Mouse (Mus musculus): ENCODE data around the gene Fam3b. TPM values are rescaled to one million over a fixed set of nuclear protein-coding genes. Genes with fewer than 3 reads are reported as not detected.

The Fam3b gene
- polyA plus RNA-seq, 1 experiment from 2014 or later = not detected

DNA sequence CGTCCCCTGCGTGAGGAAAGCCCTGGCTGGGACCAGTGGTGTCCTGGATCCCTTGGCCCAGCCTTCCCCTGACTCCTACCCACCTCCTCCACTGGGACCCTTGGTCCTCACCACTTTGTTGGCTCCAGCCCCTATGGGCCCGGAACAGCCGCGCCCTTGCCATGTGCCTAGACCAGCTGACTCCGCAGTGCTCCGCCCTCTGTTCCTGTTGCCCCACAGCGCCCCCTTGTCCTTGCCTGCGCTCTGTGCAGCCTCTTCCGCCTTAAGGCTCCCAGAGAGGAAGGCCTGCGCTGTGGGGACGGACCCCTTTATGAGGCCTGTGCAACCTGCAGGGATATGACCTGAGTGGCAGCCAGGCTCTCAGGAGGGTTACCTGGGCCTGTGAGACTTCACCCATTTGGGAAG lies 2.3 kb downstream of the Fam3b start:
- WGBS = 86% methylated on average over 12 of the region's 12 CpGs
- no peak overlapping the region for H3K4me3 ChIP-seq
- H3K4me1 ChIP-seq = 0 out of 2 replicates have a peak, but pooled peaks cover 3% of the 10 kb centered on the region
- DNase-seq (ENCODE audit: low spot score) = no peak
- no peaks in the 10 kb centered on the region for H3K27me3 ChIP-seq (ENCODE audit: insufficient read depth, poor library complexity, severe bottlenecking)
- no peaks in the 10 kb centered on the region for H3K36me3 ChIP-seq
- no peaks in the 10 kb centered on the region for H3K9me3 ChIP-seq
- H3K27ac ChIP-seq = no peak overlapping the region

DNA sequence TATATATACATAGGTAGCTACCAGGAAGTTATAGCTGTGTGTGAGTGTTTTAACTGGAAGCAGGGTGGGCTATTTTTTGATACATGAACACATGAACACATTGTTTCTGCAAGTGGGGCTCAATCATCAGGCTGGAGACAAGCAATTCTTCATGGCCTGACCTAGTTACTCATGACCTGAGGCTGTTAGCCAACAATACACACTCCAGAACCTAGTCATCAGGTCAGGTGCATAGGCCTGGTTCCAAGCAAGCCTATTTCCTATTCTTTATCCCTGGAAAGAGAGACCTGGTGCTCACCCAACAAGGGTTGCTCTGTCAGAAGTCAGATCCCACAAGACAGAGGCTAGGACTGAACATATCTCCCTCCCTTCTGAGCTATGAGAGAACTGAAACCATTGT lies 3.1 kb downstream of the Fam3b start:
- Histone ChIP-seq H3K36me3 (no peaks in the 10 kb centered on the region), H3K27me3 (ENCODE audit: insufficient read depth, poor library complexity, severe bottlenecking) (no peaks in the 10 kb centered on the region), H3K27ac (no peak overlapping the region), H3K9me3 (no peaks in the 10 kb centered on the region), H3K4me1 (0 out of 2 replicates have a peak, but pooled peaks cover 8% of the 10 kb centered on the region), H3K4me3 (no peak overlapping the region)
- DNase-seq (ENCODE audit: low spot score) = no peak

- H3K36me3 ChIP-seq = no peaks in the 10 kb centered on the region
- no peak overlapping the region for H3K27ac ChIP-seq
- H3K4me1 ChIP-seq = 0 out of 2 replicates have a peak, but pooled peaks cover 8% of the 10 kb centered on the region
- DNase-seq (ENCODE audit: low spot score) = no peak
- 54% methylated on average over 5 of the region's 5 CpGs for WGBS
- no peaks in the 10 kb centered on the region for H3K9me3 ChIP-seq
- no peak overlapping the region for H3K4me3 ChIP-seq
- H3K27me3 ChIP-seq (ENCODE audit: insufficient read depth, poor library complexity, severe bottlenecking) = no peaks in the 10 kb centered on the region
Observed at GRCm38 (mm10) chr16:97510849-97511248, 3.8 kb downstream of the Fam3b start.

GRCm38 (mm10) chr16:97507783-97508182 lies 6.8 kb downstream of the Fam3b start:
- no peaks in the 10 kb centered on the region for H3K9me3 ChIP-seq
- H3K36me3 ChIP-seq = no peaks in the 10 kb centered on the region
- H3K27ac ChIP-seq = no peak overlapping the region

DNA sequence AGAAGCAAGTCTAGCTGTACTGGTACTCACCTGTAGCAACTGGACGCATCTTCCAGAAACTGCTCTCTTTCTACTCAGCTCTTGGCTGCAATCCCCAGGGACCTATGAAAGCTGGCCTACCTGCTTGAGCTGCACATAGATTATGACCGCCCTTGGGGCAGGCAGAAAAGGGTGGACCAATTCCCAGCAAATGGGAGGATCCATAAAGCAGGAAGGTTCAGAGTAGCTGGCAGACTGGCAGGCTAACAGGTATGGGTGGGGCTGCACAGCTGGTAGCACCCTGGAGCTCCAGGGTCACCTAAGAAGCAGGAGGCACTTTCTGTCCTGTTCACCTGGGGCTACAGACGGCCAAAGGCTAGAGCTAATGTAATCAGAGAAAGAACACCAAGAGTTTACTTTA lies 9.8 kb downstream of the Fam3b start:
- Histone ChIP-seq H3K9me3 (no peaks in the 10 kb centered on the region), H3K27me3 (ENCODE audit: insufficient read depth, poor library complexity, severe bottlenecking) (no peaks in the 10 kb centered on the region), H3K27ac (no peak overlapping the region), H3K4me1 (0 out of 2 replicates have a peak, but pooled peaks cover 5% of the 10 kb centered on the region), H3K36me3 (no peaks in the 10 kb centered on the region), H3K4me3 (no peak overlapping the region)
- 79% methylated on average over 3 of the region's 3 CpGs for WGBS
- no peak for DNase-seq (ENCODE audit: low spot score)

More at GRCm38 (mm10) chr16:97507783-97508182, 6.8 kb downstream of the Fam3b start:
- 0 out of 2 replicates have a peak, but pooled peaks cover 5% of the 10 kb centered on the region for H3K4me1 ChIP-seq
- H3K4me3 ChIP-seq = no peak overlapping the region
- no peaks in the 10 kb centered on the region for H3K27me3 ChIP-seq (ENCODE audit: insufficient read depth, poor library complexity, severe bottlenecking)
- DNase-seq (ENCODE audit: low spot score) = no peak

DNA sequence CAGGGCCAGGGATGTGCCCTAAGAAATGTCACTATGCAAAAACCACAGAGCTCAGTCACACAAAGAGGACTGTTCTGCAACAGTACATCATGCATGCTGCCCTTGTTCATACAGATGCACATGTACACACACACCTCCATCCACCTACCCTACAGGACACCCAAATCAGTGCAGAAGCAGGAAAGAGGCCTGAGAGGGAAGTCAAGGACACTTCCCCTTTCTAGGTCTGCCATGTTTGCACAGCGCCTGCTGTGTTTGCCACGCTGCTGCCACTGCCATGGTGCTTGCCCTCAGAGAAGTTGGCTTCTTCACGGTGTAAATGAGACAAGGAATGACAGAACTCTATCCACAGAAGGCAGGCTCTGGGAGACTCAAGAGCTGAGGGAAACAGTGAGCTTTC lies 10.8 kb downstream of the Fam3b start:
- Histone ChIP-seq H3K4me3 (no peak overlapping the region), H3K27ac (no peak overlapping the region), H3K36me3 (no peaks in the 10 kb centered on the region), H3K9me3 (no peaks in the 10 kb centered on the region), H3K4me1 (0 out of 2 replicates have a peak, but pooled peaks cover 5% of the 10 kb centered on the region), H3K27me3 (ENCODE audit: insufficient read depth, poor library complexity, severe bottlenecking) (no peaks in the 10 kb centered on the region)
- no peak for DNase-seq (ENCODE audit: low spot score)
- 80% methylated on average over 3 of the region's 3 CpGs for WGBS

DNA sequence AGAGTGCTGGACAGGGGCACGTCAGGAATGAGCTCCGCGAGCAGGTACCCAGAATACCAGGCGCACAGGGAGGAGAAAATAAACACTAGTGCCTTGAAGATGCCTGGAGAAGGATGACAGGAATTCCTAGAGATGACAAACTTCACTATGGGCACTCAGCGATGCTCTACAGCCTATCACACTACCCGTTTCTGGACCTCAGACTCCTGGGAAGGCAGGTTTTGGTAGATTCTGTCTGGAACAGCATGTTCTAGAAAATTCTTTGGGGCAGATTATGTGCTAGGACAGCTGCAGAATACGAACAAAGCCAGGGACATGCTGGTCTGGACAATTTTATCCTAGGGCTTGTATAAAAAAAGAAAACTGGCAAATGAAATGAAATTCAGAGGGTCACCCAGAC lies 13.7 kb downstream of the Fam3b start:
- Histone ChIP-seq H3K27me3 (ENCODE audit: insufficient read depth, poor library complexity, severe bottlenecking) (no peaks in the 10 kb centered on the region), H3K4me3 (no peak overlapping the region), H3K4me1 (no peaks in the 10 kb centered on the region), H3K36me3 (no peaks in the 10 kb centered on the region), H3K27ac (no peak overlapping the region), H3K9me3 (no peaks in the 10 kb centered on the region)
- WGBS = 80% methylated on average over 7 of the region's 7 CpGs
- no peak for DNase-seq (ENCODE audit: low spot score)

DNA sequence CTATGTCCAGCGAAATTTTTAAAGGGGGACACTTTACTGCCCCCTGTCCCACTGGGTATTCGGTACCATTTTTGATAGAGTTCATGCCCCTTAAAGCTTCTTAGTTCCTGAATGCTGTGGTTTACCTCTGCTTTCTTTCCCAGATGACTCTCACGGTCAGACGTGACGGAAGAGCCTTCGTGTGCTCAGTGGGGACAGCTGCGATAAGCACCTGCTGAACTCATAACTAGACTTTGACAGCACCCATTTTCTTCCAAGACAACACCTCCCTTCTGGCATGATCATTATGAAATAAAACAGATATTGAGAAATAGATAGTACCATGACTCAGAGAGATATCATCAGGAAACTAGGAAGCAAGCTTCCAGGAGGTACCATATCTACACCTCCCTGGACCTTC lies 15.2 kb downstream of the Fam3b start:
- 85% methylated on average over 7 of the region's 7 CpGs for WGBS
- H3K27ac ChIP-seq = no peak overlapping the region
- H3K4me1 ChIP-seq = no peaks in the 10 kb centered on the region
- no peaks in the 10 kb centered on the region for H3K9me3 ChIP-seq
- no peaks in the 10 kb centered on the region for H3K36me3 ChIP-seq
- H3K27me3 ChIP-seq (ENCODE audit: insufficient read depth, poor library complexity, severe bottlenecking) = no peaks in the 10 kb centered on the region
- DNase-seq (ENCODE audit: low spot score) = no peak
- no peak overlapping the region for H3K4me3 ChIP-seq

GRCm38 (mm10) chr16:97498139-97498538 lies 16.5 kb downstream of the Fam3b start:
- Histone ChIP-seq H3K4me3 (no peak overlapping the region), H3K36me3 (no peaks in the 10 kb centered on the region), H3K27ac (no peak overlapping the region), H3K27me3 (ENCODE audit: insufficient read depth, poor library complexity, severe bottlenecking) (no peaks in the 10 kb centered on the region), H3K9me3 (no peaks in the 10 kb centered on the region), H3K4me1 (no peaks in the 10 kb centered on the region)
- 75% methylated on average over 3 of the region's 3 CpGs for WGBS
- no peak for DNase-seq (ENCODE audit: low spot score)

GRCm38 (mm10) chr16:97497682-97498081 lies 16.9 kb downstream of the Fam3b start:
- no peak for DNase-seq (ENCODE audit: low spot score)
- no peaks in the 10 kb centered on the region for H3K9me3 ChIP-seq
- no peaks in the 10 kb centered on the region for H3K36me3 ChIP-seq
- H3K4me3 ChIP-seq = no peak overlapping the region
- H3K4me1 ChIP-seq = no peaks in the 10 kb centered on the region
- no peaks in the 10 kb centered on the region for H3K27me3 ChIP-seq (ENCODE audit: insufficient read depth, poor library complexity, severe bottlenecking)
- H3K27ac ChIP-seq = no peak overlapping the region
- 47% methylated on average over 5 of the region's 5 CpGs for WGBS

DNA sequence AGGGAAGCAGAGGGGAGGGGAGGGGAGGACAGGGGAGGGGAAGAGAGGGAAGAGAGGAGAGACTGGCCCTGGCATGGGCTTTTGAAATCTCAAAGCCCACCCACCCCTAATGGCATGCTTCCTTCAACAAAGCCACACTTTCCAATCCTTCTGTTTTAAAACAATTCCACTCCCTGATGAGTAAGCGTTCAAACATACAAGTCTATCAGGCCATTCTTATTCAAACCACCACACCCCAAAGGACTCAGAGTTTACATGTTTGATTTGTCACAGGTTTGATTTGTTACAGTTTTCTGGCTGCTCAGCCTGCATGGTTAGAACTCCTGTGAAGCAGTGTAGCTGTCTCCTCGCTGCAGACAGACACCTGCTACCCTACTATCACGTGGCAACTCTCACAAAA lies 18.6 kb downstream of the Fam3b start:
- H3K9me3 ChIP-seq = no peaks in the 10 kb centered on the region
- H3K27ac ChIP-seq = no peak overlapping the region
- no peak overlapping the region for H3K4me3 ChIP-seq
- no peaks in the 10 kb centered on the region for H3K36me3 ChIP-seq
- H3K27me3 ChIP-seq (ENCODE audit: insufficient read depth, poor library complexity, severe bottlenecking) = no peaks in the 10 kb centered on the region
- 65% methylated on average over 3 of the region's 3 CpGs for WGBS
- H3K4me1 ChIP-seq = no peaks in the 10 kb centered on the region
- no peak for DNase-seq (ENCODE audit: low spot score)

GRCm38 (mm10) chr16:97492369-97492768 lies 22.2 kb downstream of the Fam3b start:
- no peak for DNase-seq (ENCODE audit: low spot score)
- no peak overlapping the region for H3K27ac ChIP-seq
- no peaks in the 10 kb centered on the region for H3K36me3 ChIP-seq
- no peak overlapping the region for H3K4me3 ChIP-seq
- WGBS = 63% methylated on average over 1 of the region's 1 CpGs
- no peaks in the 10 kb centered on the region for H3K4me1 ChIP-seq
- H3K27me3 ChIP-seq (ENCODE audit: insufficient read depth, poor library complexity, severe bottlenecking) = no peaks in the 10 kb centered on the region
- H3K9me3 ChIP-seq = no peaks in the 10 kb centered on the region

- WGBS = 52% methylated on average over 2 of the region's 2 CpGs
- H3K27ac ChIP-seq = no peak overlapping the region
- no peak overlapping the region for H3K4me3 ChIP-seq
- no peak for DNase-seq (ENCODE audit: low spot score)
- no peaks in the 10 kb centered on the region for H3K9me3 ChIP-seq
- no peaks in the 10 kb centered on the region for H3K27me3 ChIP-seq (ENCODE audit: insufficient read depth, poor library complexity, severe bottlenecking)
- H3K4me1 ChIP-seq = no peaks in the 10 kb centered on the region
- no peaks in the 10 kb centered on the region for H3K36me3 ChIP-seq
Observed at GRCm38 (mm10) chr16:97478655-97479054, 36.0 kb downstream of the Fam3b start.

GRCm38 (mm10) chr16:97476524-97476923 lies 38.1 kb downstream of the Fam3b start:
- Histone ChIP-seq H3K36me3 (no peaks in the 10 kb centered on the region), H3K4me1 (no peaks in the 10 kb centered on the region), H3K27me3 (ENCODE audit: insufficient read depth, poor library complexity, severe bottlenecking) (0 out of 2 replicates have a peak, but pooled peaks cover 4% of the 10 kb centered on the region), H3K27ac (no peak overlapping the region), H3K9me3 (no peaks in the 10 kb centered on the region), H3K4me3 (no peak overlapping the region)
- no peak for DNase-seq (ENCODE audit: low spot score)
- WGBS = 76% methylated on average over 1 of the region's 1 CpGs

All from heart, embryonic 10.5 days (tissue).